Mouse (Mus musculus) c-Kit-positive CD71-positive TER-119-negative erythroid progenitor cells, embryonic 14.5 days (primary cell): ENCODE measurements at regions not wholly inside any gene's neighbourhood (a gene's known extent, or its start where the extent isn't known, plus 50 kb on each side); places are given as distances from the start of the nearest gene placed in this dataset.
"Not testable (repeated sequence)": the region's sequence is repeated elsewhere in the genome, so short reads cannot be mapped to it uniquely, and the experiment has no call there.

Source experiments
- DNase-seq: peaks from one replicate; pipeline ENCODE4 v3.0.0-alpha.2; 2013; ENCODE audit warnings: low read depth

DNA sequence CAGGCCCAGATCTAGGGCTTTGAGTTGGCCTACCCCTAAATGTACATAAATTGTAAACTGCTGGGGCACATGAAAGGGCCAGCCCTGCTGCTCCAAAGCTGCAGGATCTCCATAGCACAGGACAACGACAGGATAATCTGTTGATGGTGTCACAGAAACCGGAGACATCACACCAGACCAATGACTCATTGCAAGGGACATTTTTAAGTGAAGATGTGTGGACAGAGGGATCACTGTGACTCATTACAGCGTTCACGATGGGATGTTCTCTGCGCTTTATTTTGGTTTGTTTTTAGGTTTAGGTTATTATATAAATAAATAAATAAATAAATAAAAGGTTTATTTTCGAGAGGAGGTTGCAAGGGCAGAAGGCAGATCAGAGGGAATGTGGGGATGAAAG is 216.9 kb upstream of the Klf3 start:
- no peak for DNase-seq

DNA sequence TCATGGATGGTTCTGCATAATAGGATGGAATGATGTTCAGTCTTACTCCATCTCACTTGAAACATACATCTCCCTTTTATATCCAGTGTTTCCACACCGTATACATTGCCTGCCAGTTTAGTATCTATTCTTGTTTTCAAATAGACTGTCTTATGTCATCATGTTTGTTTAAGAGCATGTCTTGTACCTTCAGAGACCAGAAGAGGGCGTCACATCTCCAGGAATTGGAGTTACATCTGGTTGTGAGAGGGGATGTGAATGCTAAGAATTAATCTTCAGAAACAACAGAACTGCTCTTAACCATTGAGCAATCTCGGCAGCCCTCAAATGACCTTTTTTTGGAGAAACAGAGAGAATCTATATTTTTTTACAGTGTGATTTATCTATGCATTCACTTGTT is 216.3 kb upstream of the Klf3 start:
- DNase-seq: no peak

DNA sequence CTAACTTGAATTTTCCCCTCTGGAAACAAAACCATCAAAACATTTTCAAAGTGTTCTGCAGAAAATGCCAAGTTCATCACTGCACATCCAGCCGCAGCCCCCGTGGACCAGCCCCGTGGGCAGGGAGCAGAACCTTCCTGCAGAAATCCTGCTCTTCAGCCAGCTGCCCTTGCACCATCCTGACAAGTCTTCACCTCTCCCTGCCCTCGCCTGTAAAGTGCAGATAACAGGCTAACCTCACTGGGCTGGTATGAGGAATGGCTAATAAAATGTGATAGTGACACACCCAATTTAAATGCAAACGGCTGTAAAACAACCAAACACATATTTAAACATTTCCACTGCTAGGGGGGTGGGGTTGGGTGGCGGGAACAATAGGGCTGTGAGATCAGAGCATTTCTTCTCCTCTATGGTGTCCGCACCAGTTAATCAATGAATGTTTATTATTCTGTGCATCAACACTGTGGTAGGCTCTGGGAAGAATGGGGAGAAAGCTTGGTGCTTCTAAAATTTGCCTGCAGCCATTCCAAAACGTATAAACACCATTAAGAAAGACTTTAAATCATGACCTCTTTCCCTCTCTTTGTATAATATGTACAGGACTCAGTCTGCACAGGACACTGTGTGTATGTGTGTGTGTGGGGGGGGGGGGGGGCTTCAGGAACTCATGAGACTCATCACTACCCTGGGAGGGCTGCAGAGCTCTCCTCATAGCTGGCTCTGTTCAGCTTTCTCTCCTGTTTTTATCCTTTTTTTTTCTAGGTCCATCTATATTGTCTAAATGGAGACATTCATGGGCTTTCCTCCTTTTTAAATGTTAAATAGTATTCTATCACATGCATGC is 215.1 kb upstream of the Klf3 start:
- peak; percentile 83 for DNase-seq

DNA sequence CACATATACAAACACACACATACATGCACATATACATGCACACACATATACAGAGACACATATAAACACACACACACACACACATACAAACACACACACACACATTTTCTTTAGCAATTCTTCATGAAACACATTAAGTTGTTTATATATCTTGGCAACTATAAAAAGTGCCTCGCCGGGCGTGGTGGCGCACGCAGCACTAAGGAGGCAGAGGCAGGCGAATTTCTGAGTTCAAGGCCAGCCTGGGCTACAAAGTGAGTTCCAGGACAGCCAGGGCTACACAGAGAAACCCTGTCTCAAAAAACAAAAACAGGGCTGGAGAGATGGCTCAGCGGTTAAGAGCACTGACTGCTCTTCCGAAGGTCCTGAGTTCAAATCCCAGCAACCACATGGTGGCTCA is 214.4 kb upstream of the Klf3 start:
- not testable (repeated sequence) for DNase-seq

DNA sequence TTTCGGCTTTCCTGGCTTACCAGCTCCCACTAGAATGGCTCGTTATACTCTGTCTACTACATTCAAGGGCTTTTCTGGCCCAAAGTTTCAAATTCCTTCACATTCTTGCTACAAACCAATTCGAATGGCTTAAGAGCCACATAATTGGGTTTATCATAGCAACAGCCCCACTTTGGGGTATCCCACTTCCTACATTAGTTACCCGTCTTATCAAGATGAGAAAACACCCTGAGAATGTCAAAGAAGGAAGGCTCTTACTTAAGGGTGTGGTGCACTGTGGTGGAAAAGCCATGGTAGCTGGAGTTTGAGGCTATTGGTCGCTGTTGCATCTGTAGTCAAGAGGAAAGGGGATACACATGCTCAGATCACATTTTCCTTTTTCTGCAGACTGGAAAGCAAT is 213.2 kb upstream of the Klf3 start:
- DNase-seq: no peak

DNA sequence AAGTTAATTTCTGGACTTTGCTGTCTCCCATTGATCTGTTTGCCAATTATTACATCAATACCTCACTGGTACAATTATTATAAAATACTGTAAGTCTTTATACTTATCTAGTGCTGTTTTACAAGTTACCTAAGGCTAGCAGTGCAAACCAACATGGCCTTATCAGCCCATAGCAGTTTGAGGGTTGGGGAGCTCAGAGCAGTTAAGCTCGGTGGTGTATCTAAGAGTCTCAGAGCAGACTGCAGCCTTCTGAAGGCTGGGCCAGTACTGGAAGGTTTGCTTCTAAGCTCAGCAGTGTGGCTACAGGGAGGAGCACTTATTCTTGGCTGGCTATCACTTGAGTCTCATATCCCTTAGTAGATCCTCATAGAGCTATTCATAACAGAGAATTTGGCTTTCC is 212.4 kb upstream of the Klf3 start:
- peak; percentile 80 for DNase-seq

DNA sequence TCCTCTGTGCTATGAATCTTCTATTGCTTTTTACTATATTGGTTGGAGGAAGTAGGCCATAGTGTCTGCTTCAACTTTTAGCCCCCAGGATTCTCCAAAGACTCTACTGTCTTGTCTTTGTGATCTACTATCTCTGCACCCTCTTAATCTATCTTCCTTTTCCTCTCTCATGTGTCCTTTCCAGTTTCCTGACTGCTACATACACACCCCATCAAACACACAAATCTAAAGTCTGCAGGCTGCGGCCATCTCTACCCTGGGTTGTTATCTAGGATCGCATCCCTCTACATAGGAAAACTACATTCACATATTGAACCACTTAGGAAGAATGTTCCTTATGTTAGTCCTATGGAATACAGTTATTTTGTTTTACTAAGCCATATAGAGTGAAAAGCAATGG is 211.4 kb upstream of the Klf3 start:
- no peak for DNase-seq

DNA sequence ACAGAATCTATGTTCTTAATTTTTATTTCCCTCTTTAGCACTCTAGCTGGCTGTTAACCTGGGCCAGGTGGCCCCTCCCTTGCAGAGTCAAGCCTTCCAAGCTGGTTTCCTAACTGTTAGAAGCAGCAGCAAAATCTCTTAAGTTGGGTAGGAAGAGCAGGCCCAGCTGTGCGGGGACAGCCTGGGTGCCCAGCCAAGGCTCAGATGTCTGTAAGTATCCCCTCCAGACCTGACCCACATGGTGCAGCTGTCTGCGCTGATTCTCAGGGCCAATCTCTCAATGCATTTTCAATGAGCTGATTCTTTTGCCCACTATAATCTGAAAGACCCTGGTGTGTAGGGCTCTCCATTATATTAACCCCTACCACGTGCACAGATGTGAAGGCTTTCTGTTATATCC is 208.0 kb upstream of the Klf3 start:
- DNase-seq: no peak

DNA sequence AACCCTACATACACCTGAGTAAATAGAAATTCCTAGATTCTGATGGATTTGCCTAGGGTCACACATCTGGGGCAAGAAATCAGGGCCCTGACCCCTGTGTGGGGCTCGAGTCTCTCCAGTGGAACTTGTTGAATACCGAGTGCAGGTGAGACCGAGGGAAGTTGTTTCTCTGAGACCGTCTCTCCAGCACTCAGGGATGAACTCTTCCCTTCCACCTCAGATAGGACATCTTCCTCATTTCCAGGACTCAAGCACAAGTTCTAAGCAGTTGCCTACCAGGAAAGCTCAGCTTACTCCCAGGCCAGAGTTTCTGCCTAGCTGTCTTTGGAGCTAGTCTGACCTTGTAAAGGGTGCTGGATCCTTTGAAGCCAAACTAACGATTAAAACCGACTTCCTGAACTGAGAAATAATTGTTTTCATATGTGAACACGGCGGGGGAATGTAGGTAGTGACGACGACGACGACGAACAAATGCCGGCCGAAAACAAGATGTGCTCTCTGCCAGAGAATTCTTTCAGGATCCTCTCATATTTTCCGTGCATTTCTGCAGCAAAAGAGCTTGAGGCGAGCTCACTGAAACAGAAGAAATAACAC is 207.3 kb upstream of the Klf3 start:
- DNase-seq: no peak

DNA sequence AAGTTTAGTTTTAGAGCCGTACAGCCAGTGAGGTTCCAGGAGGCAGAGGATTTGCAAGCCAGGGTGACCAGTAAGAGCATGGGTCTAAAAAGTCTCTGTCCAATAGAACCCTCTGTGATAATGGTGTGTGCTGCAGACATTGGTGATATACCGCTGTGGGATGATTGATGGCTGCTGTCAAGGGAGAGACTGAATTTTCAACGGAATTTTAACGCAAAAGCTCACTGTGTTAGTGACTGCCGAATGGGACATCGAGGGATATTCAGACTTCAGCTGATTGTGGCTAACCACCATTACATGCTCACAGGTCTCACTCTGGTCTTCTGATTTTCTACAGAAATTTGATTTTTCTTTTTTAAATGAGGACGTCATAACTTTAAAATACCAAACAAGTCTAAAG is 206.2 kb upstream of the Klf3 start:
- DNase-seq: no peak

DNA sequence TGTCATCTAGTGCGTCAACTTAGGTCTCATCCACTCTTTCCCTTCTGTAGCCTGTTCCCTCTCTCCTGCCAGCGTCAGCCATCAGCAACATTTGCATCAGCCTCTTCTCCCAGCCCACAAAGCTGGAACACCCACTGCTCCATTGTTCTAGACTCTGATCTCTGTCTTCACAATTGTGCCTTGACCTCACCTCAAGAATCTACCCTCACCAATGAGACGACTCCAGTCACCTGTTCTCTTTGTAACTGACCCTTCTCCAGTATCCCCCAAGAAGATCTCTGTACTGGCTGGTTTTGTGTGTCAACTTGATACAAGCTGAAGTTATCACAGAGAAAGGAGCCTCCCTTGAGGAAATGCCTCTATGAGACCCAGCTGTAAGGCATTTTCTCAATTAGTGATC is 205.7 kb upstream of the Klf3 start:
- DNase-seq: no peak

DNA sequence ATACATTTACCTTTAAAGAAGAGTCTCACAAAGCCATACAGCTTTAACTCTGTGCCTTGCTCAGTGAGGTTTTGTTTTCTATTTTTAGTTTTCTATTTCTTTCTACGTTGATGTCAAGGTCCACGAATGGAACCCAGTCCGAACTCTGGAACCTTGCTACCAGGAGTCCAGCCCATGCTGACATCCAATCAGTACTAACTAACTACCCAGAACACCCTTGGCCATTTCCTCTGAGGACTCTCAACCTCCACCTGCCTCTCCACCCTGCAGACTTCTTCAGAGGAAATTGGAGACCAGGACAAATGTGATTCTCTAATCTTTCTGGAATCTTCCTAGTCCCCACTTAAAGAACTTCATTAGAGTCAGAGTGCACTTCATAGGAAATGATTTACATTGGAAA is 204.6 kb upstream of the Klf3 start:
- DNase-seq: no peak

DNA sequence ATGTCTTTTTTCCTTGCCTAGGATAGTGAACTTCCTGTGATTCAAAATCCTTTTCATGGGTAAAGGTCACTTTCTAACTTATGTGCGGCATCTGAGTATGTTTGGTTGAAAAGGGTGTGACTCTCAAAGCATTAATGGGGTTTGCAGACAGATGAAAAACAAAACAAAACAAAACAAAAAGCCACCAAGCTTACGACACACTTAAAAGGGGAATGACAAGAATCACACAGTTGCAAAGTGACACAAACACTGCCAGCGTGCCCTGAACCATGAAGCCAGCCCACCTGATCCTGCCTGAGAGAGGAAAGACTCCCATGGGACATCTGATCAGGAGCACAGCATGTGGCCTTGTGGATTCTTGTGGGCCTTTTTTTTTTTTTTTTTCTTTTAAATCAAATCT is 204.2 kb upstream of the Klf3 start:
- no peak for DNase-seq

DNA sequence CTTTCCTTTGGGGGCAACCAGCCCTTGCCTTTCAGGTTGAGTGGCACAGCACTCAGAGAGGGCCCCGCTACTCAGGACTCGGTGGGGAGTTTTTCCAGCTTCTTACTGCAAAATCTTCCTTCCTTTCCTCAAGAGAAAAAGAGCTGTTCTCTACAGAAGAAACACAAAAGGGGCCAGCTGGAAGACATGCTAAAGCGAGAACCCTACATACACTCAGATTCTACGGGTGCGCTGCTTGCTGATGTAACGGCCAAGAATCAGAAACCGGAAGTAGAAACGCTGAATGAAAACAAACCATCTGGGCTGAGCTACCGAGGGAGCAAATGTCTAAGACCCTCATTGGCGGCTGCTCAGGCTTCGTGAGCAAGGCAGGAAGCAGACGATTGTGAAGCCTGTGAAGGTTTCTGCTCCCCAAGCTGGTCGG is 203.3 kb upstream of the Klf3 start:
- no peak for DNase-seq

DNA sequence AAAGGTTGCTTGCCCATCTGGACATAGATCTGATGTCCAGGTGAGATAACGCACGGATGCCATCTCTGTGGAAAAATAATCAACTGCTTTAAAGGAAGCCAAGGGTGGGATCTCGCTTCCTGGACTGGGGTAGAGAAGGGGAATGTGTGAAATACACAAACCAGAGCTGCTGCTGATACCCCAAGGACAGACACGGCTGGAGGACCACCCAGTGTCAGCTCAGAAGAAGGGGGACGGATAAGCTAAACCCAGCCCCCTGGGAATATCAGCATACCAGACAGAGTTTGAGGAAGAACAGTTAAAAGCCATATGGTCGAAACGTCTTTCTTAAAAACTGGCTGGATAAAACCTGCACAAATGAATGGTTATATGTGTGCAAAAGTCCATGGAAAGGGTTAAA is 202.8 kb upstream of the Klf3 start:
- no peak for DNase-seq

DNA sequence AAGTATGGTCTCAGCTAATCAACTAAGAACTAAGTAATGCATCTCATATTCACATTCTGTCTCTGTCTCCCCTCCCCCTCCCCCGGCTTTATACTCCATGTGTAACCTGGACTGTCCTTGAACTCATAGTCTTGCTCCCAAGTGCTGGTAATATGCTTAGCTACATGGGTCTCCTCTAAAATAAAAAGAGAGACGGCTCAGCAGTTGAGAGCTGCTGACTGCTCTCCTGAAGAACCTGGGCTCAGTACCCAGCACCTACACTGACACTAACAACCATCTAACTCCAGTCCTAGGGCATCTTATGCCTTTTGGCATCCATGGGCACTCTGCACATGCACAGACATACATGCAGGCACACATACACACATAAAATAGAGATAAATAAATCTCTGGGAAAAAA is 202.4 kb upstream of the Klf3 start:
- no peak for DNase-seq

DNA sequence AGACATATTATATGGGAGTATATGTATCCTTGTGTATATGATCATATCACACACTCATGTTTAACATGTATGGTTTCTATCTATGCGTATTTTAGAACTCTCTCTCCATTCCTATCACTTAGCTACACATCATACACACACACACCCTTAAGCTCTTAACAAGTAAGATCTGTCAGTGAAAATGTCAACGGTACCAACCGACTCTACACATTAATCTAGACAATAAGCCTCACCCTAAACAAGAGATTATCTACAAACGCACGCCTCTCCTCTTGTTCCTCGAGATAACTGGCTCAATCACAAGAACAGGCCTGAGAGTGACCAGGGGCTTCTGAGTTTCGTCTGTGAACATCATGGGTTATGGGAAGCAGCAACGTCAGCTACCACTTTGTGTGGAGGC is 201.9 kb upstream of the Klf3 start:
- DNase-seq: no peak

DNA sequence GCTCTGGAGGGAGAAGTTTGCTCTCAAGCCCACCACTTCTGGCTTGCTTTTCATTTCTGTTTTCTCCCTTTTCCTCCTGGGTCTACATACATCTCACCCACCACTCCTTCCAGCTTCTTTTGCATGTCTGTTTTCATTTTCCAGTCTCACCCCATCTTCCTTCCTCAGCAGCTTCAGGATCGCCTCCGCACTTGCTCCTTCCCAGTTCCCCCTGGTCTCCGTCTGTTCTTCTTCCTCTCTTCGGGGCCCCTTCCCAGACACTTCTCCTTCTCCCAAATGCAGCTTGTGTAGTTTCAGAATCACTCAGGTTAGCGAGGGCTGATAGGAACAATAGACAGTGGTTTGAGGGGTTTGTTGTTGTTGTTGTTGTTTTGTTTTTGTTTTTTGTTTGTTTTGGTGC is 201.4 kb upstream of the Klf3 start:
- no peak for DNase-seq

DNA sequence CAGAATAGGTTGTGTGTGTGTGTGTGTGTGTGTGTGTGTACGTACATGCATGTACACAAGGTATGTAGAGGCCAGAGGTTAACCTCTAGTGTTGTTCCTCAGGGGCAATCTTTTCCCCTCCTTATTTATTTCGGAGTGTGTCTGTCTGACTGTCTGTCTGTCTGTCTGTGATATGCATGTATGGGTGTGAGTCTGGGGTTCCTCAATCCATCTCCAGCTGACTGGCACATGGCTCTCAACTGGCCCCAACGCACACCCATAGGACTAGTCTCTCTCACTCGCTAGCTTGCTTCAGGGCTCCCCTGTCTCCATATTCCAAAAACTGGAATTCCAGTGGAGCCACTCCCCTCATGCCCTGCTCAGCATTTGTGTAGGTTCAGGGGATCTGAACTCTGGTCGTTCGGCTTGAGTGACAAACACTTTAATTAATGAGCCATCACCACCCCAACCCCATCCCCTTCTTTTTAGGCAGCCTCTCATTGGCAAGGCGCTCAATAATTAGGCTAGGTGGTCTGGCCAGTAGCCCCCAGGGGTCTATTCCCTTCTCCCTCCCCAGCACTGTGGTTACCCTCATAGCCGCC is 200.7 kb upstream of the Klf3 start:
- no peak for DNase-seq

DNA sequence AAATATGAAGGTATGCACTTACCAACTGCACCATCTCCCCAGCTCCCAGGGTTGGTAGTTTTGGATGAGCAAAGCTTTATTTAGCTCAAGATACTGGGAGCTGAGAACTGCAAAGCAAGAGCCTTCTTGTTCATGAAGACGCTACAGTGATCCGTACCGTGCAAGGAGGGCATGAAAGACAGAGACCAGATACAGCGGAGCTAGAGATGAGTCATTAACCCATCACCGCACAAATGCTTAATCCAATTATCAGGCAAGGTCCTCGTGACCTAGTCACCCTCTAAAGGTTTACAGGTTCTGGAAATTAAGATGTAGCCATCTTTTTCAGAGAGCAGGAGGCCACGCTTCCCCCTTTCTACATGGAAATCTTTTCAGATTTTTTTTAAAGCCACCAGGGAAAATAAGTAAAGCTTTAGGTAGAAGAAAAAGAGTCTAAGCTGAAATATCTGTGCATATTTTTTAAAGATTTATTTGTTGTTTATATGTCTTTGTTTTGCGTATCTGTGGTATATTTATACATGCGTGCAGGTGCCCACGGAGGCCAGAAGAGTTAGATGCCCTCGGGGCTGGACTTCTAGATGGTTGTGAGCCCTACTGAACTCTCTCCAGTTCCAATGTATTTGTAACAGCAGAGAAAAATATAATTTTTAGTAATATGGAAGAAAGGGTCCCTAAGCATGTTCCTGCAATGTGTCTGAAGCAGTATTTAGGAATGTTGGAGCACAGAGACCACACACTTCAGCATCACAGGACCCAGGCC is 200.0 kb upstream of the Klf3 start:
- no peak for DNase-seq

DNA sequence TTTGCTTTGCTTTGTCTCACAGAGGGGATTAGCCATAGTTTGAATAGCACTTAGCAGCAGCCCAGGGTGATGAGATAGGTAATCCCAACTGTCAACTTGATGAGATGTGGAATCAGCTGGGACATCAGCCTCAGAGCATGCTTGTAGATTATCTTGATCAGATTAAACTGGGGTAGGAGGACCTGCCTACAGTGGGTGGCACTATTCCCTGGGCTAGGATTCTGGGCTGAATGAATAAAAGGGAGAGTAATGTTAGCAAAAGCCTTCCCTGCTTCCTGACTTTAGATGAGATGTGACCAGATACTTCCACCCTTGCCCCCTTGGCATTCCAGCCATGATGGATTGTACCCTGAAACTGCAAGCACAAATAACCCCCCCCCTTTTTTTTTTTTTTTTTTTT is 198.0 kb upstream of the Klf3 start:
- DNase-seq: no peak

DNA sequence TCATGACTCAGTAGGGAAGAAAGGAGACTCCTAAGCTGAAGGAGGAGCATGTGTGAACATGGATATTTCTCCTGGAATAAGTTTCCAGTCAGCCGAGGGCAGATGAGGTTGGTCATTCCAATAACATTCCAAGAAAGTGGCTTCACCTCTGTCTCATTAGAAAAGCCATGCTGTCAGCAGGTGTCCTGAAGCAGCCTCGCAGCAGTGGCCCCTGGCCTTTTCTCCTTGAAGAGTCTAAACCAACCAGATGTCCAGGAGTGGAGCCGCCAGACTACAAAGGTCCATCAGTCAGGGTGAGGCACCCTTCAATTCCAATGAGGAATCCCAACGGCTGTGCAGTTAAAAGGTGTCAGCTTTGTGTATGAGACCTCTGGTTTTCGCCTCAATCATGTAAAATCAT is 197.2 kb upstream of the Klf3 start:
- no peak for DNase-seq
